Mouse (Mus musculus) spleen, adult 10 weeks (tissue): ENCODE data around the gene Clec4n. TPM values are rescaled to one million over a fixed set of nuclear protein-coding genes. Genes with fewer than 3 reads are reported as not detected.

Experiments
- polyA plus RNA-seq: library from polyadenylated mRNA; stranded (reverse); fragments of 350-450 nt; fragmentation: Illumina TruSeq; extraction: RNeasy Lipid Tissue Mini Kit (QIAGEN cat#74804); gene quantifications from one replicate; pipeline ENCODE4 v1.2.3, GENCODE M21; 2015; ENCODE audit warnings: low replicate concordance; ENCODE audit not compliant: insufficient read depth

The Clec4n gene
- 145 TPM for polyA plus RNA-seq

DNA sequence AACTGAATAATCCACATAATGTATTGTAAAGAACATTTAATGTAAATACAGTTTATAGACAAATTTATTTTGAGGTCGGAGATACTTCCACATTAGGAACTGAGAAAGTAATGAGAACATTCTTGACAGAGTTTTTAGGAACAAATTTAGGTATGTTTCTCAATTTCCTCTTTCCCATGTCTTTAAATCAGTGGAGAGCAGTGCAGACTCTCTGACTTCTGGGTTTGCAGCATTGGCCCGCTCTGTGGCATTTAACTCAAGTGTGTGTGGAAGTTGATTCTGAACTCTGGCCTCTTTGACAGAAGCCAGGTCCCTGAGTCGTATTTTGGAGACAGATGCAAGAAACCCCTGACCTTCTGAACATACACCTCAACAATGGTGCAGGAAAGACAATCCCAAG, at the start of gene Clec4n:
Gene Clec4n, plus strand, starts transcription at position 200 of the 400 bp plus-strand sequence.

GRCm38 (mm10) chr6:123261555-123262161, 32.0 kb downstream of the Clec4n start, which contains the start of gene Clec4d:
Clec4d (plus strand) TSS chr6:123262111.

DNA sequence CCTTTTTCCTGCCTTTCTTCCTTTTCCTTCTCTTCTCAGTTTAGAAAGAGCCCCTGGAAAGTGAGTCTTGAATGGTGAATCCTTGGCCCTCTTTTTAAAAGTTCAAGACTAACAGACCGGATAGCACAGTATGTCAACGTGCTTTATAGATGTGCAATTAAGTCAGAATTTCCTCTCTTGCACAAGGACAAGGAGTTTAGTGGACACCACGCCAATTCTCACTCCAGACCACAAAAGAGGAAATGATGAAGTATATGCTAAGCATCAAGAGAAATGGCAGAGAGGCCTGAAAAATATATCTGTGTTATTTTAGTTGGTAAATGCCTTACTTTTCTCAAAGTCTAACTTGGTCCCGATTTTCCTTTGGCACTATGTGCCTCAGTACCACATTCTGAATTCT, 60.1 kb downstream of the Clec4n start, which contains the start of gene Clec4e:
Gene Clec4e, minus strand, starts transcription at position 118 of the 400 bp plus-strand sequence.

Other genes starting within 250 kb of the Clec4n start
- 24.9 TPM for gene Clec4a4, start 239.5 kb upstream of the Clec4n start, polyA plus RNA-seq
- 11.5 TPM for gene Clec4b1, start 179.9 kb upstream of the Clec4n start, polyA plus RNA-seq
- gene Clec4a2, start 123.4 kb upstream of the Clec4n start, polyA plus RNA-seq = 42.8 TPM
- gene Clec4b2, start 57.0 kb upstream of the Clec4n start, polyA plus RNA-seq = 3.2 TPM
- 14.2 TPM for gene Clec4d, start 32.3 kb downstream of the Clec4n start, polyA plus RNA-seq
- 4.0 TPM for gene Clec4e, start 60.0 kb downstream of the Clec4n start, polyA plus RNA-seq
- gene Vmn2r19, start 78.5 kb downstream of the Clec4n start, polyA plus RNA-seq = not detected
- gene Vmn2r20, start 188.3 kb downstream of the Clec4n start, polyA plus RNA-seq = not detected